Mouse (Mus musculus) layer of hippocampus, adult 9-11 months (tissue): ENCODE results near the gene Olfr1344.
"Not testable (repeated sequence)": the region's sequence is repeated elsewhere in the genome, so short reads cannot be mapped to it uniquely, and the experiment has no call there.

ENCODE experiments used
- DNase-seq: peaks from one replicate; pipeline ENCODE4 v3.0.0; 2022

The Olfr1344 gene

GRCm38 (mm10) chr7:6438388-6438787 is at the start of gene Olfr1344:
Gene Olfr1344 (plus strand): TSS chr7:6438688.
- DNase-seq, result no peak

- DNase-seq, result no peak
Measured at GRCm38 (mm10) chr7:6388971-6389370, 49.5 kb upstream of the Olfr1344 start.

- DNase-seq, result no peak
Measured at GRCm38 (mm10) chr7:6389449-6389848, 49.0 kb upstream of the Olfr1344 start.

- DNase-seq, result peak; percentile 72
Measured at GRCm38 (mm10) chr7:6397996-6398975, 40.2 kb upstream of the Olfr1344 start, which contains the start of gene Smim17. Gene Smim17 (plus strand): TSS chr7:6398715.

- DNase-seq, result peak; percentile 73
Measured at GRCm38 (mm10) chr7:6410043-6410442, 28.4 kb upstream of the Olfr1344 start, which contains the start of gene Gm20715. Gene Gm20715 (plus strand): TSS chr7:6410277.

- peak; percentile 32 for DNase-seq
Measured at GRCm38 (mm10) chr7:6414626-6415441, 23.7 kb upstream of the Olfr1344 start.

- DNase-seq, result no peak
Measured at GRCm38 (mm10) chr7:6415442-6415787, 23.1 kb upstream of the Olfr1344 start.

- DNase-seq, result no peak
Measured at GRCm38 (mm10) chr7:6419894-6420293, 18.6 kb upstream of the Olfr1344 start.

- DNase-seq, result no peak
Measured at GRCm38 (mm10) chr7:6429381-6429780, 9.1 kb upstream of the Olfr1344 start.

- DNase-seq, result no peak
Measured at GRCm38 (mm10) chr7:6430342-6430741, 8.1 kb upstream of the Olfr1344 start.

- DNase-seq, result no peak
Measured at GRCm38 (mm10) chr7:6441173-6441572, 2.7 kb downstream of the Olfr1344 start.

- DNase-seq, result no peak
Measured at GRCm38 (mm10) chr7:6447771-6448170, 9.3 kb downstream of the Olfr1344 start.

GRCm38 (mm10) chr7:6455868-6456267 is 17.4 kb downstream of the Olfr1344 start, which contains the start of gene Olfr1336:
Gene Olfr1336 (plus strand): TSS chr7:6456168.
- DNase-seq, result no peak

GRCm38 (mm10) chr7:6456399-6456798 is 17.9 kb downstream of the Olfr1344 start:
- no peak for DNase-seq

- no peak for DNase-seq
Measured at GRCm38 (mm10) chr7:6466951-6467350, 28.5 kb downstream of the Olfr1344 start, which contains the start of gene Olfr1346. Gene Olfr1346 (plus strand): TSS chr7:6467101.

- DNase-seq, result not testable (repeated sequence)
Measured at GRCm38 (mm10) chr7:6477633-6478032, 39.1 kb downstream of the Olfr1344 start.

GRCm38 (mm10) chr7:6486841-6487240 is 48.4 kb downstream of the Olfr1344 start, which contains the start of gene Olfr5:
Gene Olfr5 (minus strand): TSS chr7:6486941.
- DNase-seq, result no peak
